Mouse (Mus musculus) adipocyte (in vitro differentiated cells): ENCODE data around the gene Hs6st2.

ENCODE experiments used
- DNase-seq: peaks from one replicate; pipeline ENCODE4 v3.0.0-alpha.2; 2016; ENCODE audit warnings: low spot score

The Hs6st2 gene

DNA sequence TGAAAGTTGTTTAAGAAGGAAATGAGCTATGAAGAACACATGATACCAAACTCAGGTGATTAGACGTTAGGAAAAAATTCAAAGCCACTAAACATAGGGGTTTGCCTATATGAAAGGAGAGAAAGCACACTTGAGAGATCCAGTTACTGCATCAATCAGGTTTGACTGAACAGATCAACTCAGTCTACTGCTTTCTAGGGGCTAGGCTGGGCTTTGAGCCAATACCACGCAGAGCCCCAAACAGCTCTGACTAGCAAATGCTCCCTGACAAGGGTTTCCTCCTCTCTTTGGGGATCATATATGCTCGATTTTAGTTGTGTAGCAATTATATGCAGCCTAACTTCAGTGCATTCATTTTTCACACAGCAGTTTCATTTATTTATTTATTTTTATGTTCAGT is 96.2 kb downstream of the Hs6st2 start:
- no peak for DNase-seq

DNA sequence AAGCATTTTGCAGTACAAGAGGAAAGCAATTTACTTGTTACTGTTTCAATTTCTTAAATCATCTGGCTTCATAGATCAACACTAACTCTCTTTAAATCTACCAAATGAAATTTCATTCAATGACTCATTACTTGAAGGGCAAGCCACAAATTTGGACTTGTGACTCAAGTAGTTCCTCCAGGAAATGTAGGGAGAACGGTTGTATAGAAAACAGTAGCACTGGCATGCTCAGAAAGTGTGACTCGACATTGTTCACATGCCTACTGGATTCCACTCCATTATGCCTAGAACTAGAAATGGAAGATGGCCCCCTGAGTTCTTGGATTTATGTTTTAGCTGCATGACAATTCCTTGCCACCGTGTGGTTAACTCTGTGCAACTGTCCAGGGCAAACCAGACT is 100.0 kb downstream of the Hs6st2 start:
- DNase-seq, result no peak

DNA sequence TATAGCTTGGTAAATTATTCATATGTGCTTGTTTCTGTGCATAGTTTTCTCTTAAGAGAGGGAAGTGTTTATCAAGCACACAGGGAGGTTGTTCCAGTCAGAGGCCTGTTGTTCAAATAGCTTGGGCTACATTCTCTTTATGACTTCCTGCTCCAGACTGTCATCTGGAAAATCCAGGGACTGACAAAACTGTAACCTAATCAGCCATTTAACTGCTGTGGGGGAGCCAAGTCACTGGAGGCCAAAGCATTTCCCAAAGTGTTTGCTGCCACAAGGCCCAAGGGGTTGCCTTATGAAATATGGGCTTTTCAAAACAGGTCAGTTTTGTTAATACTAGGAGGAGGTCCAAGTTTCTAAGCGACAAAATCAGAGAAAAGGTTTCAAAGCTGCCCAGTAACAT is 119.8 kb downstream of the Hs6st2 start:
- peak; percentile 69 for DNase-seq

DNA sequence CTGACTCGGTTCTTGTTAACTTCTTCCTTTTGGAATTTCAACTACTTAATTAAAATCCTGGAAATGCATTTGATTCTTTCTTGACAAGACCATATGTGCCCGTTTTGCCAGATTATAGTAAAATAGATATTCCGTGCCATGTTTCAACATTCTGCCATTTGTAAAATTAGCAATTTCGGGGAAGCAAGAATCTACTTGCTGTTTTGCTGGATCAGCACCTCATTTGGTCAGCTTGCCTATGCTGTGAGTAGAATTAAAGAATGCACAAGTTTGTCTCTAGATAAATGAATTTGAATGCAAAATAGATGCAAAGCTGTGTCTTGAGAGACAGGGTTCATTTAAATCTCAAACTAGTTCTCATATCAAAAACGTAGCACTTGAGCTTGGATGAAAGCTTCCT is 142.0 kb downstream of the Hs6st2 start:
- no peak for DNase-seq

DNA sequence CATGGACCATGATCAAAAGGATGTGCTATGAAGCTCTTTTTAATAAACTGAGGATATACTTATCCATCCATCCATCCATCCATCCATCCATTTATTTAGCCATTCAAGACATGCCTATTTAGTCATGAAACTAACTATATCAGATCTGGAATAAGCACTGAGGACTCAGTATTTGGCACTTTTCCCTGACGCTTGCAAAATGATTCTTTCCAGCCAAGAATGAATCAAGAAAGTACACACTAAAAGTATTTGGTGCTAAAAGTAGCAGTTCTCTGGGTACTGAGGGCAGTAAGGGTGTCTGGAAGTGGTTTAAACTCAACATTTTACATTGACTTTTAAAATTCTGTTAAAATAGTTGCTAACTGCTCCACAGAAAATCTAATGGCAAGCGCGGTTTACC is 144.6 kb downstream of the Hs6st2 start:
- DNase-seq, result peak; percentile 85

DNA sequence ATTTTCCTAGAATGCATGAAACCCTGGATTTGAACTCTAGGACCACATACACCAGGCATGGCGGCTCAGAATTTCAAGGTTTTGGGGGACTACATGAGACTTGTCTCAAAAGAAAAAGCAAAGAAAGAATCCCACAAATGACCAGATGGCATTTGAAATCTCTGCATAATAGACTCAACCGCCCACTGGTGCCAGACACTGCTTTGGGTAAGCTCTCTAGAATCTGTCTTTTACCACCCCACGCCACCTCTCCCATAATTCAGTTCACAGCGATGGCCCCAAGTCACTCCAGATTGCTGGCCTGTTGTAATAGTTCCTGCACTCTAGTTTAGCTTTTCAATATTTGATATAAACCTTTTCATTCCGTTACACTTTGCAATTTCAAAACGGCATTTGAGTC is 146.4 kb downstream of the Hs6st2 start:
- no peak for DNase-seq

DNA sequence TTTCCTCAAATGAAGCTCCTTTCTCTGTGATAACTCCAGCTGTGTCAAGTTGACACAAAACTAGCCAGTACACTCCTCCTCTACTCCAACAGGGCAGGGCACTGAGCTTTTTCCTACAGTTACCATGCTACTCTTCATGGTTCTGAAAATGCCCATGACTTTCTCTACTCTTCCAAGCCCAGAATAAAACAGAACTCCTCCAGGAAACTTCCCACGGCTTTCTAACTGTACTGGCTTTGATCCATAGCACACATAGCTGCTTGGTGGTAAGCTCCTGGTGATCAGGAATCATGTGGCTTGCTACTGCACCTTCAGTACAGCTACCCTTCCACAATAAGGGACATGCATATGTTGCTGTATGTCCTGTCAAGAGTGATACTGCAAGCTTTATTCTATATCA is 150.5 kb downstream of the Hs6st2 start:
- no peak for DNase-seq

DNA sequence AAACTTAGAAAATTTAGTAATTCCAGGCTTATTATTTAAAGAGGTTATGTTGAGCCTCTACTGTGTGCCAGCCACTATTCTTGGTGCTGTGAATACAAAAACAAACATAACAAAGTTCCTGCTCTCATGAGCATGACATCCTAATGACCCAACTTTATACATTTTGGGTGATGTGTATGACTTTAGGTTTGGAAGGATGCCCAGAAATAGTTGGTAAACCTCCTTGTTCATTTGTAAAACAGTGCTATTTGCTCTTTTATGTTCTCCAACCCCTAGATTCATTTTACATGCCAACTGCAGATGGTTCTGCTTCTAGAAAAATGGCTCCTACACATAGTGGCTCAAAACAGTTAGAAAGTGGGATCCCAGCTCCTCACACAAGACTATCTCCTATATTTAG is 153.1 kb downstream of the Hs6st2 start:
- DNase-seq, result peak; percentile 41

DNA sequence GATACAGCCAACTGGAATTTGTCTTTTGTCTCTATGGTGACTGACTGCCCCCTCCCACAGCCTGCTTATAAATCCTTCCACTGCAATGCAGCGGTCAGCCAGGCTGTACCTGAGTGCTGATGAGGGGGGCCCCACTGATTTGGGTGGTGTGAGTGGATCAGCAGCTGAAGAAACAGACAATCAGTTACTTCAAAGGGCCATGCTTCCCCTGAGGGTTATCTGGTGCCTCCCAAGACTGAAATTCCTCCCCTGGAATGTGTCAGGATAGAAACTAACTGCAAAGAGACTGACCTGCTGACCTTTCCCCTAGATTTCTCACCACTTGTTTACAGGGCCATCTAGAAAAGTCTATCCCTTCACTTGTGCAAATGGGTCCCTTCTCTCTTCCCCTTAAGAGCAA is 166.8 kb downstream of the Hs6st2 start:
- DNase-seq, result no peak

DNA sequence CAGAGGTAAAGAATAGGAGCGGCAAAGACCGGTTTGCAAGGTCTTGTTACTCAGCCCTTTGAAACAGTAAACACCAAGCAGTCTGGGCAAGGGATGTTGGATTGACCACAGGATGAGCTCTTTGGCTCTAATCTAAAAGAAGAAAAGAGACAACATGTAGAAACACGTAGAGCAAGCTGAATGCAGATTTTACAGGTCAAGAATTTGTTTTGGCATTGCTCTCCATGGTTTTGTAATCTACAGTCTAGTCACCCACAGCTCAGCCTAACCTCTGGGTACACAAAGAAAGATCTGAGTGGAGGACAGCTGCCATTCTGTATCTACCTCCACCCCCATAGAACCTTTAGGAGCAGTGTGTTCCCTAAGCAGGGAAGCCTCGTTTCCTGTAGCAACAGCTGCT is 175.1 kb downstream of the Hs6st2 start:
- peak; percentile 40 for DNase-seq

DNA sequence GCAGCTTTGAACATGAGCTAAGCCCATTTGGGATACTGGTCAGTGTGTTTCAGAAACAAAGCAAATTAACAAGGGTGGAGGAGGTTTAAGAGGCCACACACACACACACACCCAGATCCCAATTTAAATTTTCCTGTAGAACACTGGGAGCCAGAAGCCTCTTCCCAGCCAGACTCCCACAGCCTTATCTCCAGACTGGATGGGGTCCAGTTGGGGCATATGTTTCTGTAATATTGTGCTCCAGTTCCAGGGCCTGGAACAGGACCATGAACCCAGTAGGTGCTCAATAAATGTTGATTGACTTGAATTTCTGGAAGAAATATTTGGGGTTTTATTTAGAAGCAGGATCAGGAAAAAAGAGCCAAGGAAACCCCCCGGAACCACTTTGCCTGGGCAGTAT is 176.0 kb downstream of the Hs6st2 start:
- DNase-seq, result peak; percentile 73

DNA sequence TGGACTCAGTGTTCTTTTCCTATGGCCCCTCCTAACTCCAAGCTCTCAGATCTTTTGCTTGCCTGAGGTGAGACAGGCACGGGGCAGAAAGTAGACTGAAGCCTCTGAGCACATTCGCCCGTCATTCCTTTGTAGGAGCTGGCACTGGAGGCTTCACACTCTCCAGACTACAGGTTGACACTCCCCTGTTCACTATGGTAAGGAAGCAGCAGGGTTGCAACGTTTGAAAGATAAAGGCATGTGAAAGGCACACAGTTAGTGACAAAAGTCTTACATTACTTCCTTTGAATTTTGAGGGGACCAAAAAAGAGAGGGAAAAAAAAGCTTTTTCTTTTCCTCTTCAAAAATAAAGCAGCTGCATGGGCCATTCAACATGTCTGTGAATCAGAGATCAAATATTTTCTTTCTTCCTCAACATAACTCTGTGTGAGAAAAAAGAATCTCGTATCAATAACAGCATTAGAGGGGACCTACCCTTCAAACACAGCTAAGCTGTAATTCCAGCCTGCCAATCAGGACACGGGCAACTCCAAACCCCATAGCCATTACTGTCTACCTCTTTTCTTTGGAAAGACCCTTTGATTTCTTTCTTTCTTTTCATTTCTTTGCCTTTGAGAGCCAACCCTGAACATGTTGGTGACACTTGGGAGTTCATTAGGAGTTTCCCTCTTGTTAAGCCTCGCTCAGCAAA is 177.7 kb downstream of the Hs6st2 start:
- DNase-seq, result no peak

DNA sequence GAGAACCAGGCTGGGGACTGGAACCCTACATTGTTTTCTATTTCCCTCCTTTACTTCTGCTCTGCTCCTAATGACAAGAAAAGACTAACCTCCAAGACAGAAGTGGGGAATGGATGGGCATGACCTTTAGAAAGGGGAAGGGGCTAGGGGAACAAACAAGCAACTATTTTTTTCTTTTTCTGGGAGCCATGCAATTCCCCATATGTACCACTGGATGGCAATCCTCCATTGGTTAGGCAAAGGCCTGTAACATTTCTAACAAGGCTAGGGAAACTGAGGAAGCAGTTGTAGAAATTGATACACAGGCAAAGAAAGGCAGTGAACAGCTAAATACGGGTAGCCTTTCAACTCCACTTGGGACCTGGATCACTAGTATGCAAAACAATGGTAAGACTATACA is 183.8 kb downstream of the Hs6st2 start:
- peak; percentile 33 for DNase-seq

DNA sequence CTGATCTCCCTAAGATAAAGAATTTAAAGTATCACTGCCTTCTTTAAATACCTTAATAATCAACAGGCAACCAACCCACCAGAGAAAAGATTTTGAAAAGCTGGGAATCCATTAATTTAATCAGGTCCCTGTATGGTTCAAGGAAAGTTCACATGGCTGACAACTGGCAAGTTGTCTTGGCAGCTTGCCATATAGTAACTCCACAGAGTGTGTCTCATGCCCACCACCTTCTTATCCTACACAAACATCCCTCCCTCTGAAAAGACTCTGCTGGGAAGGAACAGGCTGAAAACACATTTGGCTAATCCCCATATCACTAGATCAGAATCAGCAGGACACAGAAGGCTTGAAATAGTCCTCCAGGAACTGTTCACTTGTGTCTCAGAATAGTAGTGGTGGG is 193.3 kb downstream of the Hs6st2 start:
- no peak for DNase-seq

DNA sequence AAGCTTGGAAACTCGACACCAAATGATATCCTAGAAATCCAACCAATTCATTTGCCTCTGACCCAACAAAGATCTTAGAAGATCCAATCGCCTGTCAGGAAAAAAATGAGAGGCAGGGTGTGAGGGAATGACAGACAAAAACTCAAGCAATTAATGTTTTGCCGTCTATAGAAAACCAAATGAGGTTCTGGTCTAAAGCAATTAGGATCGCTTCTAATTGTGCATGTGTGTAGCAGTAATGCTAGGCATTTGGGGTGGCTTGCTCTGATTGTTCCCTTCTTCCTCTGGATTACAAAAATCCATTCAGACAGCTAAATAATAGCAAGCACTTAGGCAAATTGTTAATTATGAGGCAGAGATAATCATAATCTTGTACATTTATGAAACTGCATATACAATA is 212.2 kb downstream of the Hs6st2 start:
- DNase-seq, result no peak

DNA sequence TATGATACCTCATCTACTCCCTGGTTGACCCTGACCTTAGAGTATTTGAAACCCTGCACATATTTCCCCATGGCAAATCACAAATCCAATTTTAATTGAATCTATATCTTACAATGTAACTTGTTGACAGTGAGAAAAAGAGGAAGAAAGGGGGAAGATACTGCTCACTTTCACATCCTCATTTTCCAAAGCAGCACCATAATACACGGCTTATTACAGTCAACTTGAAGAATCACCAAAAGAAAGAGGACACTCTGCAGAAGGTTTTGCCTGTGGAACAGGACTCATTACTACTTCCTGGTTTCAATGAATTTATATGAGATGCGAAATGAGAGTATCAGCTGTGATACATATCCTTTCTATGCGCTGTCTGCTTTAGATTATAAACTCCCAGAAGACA is 220.2 kb downstream of the Hs6st2 start:
- no peak for DNase-seq

DNA sequence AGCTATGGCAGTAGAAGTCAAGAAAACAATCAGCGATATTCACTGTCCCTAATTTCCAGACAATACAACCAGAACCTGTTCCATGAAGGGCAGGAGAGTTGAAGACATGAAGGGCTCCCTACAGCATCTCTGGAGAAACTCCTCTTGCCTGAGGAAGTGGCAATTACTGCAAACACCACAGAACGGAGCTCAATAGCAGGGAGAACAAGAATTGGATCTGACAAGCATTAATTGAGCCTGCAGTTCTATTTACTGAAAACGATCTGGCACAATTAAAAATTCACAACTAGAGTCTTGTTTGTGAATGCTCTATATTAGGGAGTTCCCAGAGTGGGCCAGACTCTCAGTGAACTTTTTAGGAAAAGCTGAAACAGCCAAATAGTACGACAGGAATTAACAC is 238.3 kb downstream of the Hs6st2 start:
- no peak for DNase-seq

DNA sequence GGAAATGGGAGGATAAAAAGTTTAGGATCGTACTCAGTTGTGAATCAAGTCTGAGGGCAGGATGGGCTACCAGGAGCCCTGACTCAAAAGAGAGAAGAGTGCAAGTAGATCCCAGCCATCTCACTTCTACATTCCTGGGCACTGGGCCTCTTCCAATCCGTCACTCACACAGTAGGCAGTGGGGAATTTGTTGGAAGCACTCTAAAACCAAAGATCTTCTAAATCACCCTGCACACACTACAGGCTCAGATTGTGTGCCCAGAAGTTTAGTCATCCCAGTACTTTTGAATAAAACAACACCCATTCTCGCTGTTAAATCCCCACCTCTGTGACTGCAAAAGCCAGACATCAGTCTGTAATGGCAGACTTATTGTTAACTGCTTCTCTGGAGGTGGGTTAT is 249.9 kb downstream of the Hs6st2 start:
- peak; percentile 2 for DNase-seq

DNA sequence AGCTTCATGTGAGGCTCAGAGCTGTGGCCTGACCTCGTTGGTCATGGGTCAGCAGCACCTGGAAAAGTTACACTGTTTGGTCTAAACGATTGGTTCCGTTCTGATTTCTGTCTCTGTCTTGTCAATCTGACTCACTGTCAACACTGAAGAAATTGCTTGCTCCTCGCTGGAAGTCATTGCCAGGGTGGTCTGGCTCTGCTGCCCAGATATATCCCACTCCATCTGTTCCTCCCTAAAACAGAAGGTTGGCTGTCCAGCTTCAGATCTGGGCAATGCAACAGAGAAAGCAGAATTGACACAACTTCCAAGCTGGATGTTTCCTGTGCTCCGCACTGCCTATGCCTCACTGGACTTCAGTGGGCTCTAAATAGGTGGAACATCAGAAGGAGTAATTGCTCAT is 256.6 kb downstream of the Hs6st2 start:
- no peak for DNase-seq

DNA sequence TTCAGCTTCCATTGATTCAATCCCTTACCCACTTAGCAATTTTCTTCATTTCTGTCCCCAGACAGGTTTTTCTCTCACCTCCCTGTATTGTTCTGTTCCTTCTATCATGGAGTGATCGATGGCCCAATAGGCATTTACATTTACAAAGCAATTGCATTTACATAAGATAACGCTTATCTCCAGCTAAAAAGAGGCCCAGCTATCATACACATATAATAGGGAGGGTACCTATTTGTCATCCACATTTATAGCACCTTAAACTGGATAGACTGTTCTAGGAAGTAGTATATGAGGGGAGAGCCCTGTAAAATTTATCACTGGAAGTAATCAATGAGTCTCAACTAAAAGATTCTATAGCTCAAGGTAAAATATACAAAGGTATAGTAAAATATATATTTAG is 271.4 kb downstream of the Hs6st2 start:
- DNase-seq, result no peak

DNA sequence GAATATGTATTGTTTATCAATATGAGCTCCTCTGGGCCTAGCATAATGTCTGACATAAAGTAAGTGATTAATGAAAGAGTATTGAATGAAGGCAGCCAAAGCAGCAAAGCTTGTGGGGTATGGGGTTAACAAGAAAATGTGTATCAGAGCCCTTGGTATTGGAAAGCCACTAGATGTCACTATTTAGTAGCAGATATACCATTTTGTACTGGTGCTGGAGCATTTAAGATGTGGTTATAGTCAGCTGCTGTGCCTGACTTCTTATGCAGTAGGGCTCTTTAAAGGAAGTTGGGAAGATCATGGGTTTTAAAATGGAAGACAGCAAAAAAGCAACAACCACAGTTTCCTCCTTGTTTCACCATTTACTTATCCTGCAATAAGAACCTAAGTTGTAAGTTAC is 284.2 kb downstream of the Hs6st2 start:
- peak; percentile 54 for DNase-seq

DNA sequence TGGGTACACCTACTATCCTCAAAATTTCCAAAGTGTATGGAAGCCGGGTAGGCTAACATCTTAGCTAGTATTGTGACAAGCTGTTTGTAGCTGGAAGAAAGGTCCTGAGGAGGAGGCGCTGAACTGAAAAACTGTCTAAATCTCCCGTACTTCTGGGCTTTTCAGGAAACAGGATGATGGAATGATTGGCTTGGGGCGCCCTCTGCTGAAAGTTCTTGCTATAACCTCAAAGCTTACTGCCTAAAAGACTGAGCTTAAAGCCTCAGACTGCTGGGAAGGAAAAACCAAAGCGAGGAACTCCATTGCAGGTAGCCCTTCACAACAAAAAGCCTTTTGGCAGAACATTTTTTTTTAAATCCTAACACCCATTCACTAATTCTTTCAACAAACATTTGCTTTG is 307.0 kb downstream of the Hs6st2 start:
- peak; percentile 83 for DNase-seq

DNA sequence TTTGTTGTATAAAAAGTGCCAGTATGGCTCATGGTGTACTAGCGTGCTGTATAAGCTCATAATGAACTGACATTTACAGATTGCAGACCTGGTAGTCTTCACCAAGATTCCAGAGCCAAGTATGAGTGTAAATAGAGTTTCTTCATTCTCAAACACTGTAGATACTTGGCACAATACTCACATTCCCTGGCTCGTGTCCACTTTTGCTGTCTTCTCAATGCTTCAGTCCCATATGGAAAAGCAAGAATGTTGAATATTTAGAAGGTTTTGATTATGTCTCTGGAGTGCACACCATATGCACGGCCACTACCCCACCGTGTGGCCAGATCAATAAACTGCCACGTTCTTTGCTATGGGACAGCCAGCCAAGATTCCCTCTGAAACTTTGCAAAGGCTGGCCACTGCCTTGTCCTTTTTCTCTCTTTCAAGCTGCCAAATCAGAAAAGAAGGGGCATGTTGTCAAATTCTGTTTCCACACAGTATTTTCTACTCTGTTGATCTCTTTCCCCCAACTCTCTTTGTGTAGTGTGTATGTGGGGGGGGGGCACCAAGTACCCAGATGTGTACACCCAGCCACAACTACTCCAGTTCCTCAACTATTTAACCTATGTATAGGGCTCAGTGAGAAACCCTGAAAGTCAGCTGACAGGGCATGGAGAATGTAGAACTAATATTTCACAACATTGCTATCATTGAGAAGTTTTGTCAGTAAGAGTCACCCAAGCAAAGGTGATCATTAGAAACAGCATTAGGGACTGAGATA is 309.0 kb downstream of the Hs6st2 start:
- DNase-seq, result peak; percentile 62

DNA sequence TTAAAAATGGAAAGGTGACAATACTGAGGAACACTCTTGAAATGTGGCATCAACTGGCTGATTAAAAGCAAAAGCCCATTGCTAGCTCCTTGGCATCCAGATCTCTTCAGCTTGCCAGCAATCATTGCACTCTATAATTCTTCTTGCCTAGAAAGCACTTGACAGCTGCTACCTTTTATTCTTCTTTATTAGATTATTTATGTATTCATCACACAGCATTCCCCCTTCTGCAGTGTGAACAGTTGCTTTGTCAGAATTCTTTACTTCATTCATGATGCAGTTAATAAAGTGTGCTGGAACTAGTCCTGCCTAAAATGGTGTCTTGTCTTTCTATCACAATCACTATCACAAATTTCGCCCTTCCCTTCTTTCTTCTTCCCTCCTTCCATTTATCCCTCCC is 332.0 kb downstream of the Hs6st2 start:
- DNase-seq, result no peak
